Mouse (Mus musculus) kidney, adult 2 months (tissue): ENCODE results near the gene Gatad2a.

Source experiments
- CTCF ChIP-seq: fragments of 200-500 bp; conservative IDR thresholded peaks from 2 replicates; pipeline ENCODE4 v1.5.1; 2011; ENCODE audit warnings: low read depth, mild to moderate bottlenecking, control low read depth, low read length, moderate library complexity, mixed read lengths; ENCODE audit not compliant: insufficient read depth, insufficient read length
- POLR2A ChIP-seq: fragments of 200-500 bp; IDR thresholded peaks from one replicate; pipeline ENCODE4 v1.6.1; 2011; ENCODE audit warnings: low read depth, low read length, control low read depth

DNA sequence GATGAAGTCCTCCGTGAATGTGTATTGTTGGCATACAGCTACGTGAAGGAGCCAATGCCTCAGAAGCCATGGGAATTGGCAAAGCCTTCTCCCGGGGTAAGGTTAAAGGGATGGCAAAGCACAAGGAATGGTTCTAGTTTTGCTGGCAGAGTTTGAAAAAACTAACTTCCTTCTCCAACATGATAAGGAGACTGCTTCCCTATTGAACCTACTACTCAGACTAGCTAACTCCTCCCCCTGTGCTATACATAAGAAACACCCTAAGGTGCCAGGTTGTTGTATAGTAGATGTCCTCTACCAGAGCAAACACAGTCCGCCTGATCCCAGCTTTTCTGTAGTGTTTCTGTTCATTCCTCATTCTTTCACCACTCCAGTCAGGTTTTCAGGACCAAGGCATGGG lies 17.7 kb downstream of the Gatad2a start:
- TF ChIP-seq CTCF = no peak
- TF ChIP-seq POLR2A = no peak
